Mouse (Mus musculus): ENCODE results near the gene D030056L22Rik. TPM values are rescaled to one million over a fixed set of nuclear protein-coding genes. Genes with fewer than 3 reads are reported as not detected.
A peak's percentile ranks its signal among the peaks of the same experiment; 100 is the strongest.

D030056L22Rik gene
- polyA plus RNA-seq, 1 experiment from 2014 or later = 53.6 TPM

DNA sequence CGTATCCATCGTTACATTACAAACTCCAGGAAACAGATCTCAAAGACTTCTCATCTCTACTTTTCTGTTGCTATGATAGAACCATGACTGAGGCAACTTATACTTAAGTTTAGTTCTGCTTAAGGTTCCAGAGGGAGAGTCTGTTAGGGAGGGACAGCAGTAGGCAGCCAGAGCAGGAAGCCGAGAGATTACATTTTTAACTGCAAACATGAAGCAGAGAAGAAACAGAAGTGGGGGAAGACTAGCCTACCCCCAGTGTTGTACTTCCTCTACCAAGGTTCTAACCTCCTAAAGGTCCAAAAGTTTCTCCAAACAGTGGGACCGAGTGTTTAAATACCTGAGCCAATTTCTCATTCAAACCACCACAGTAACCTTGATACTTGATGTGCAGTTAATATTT, 22.9 kb downstream of the D030056L22Rik start:
- H3K9me3 ChIP-seq (replicated peaks) = no peaks in the 10 kb centered on the region
- no peak overlapping the region for H3K9ac ChIP-seq (replicated peaks)
- H3K36me3 ChIP-seq = no peaks in the 10 kb centered on the region
- no peak overlapping the region for H3K4me2 ChIP-seq
- no peaks in the 10 kb centered on the region for H3K4me1 ChIP-seq
- H3K27ac ChIP-seq (replicated peaks) = no peak overlapping the region
- H3K27me3 ChIP-seq (replicated peaks) = no peaks in the 10 kb centered on the region
- WGBS = 93% methylated on average over 4 of the region's 4 CpGs
- no peak overlapping the region for H3K4me3 ChIP-seq (replicated peaks)
- no peak for ATAC-seq (ENCODE audit: low FRiP score)

DNA sequence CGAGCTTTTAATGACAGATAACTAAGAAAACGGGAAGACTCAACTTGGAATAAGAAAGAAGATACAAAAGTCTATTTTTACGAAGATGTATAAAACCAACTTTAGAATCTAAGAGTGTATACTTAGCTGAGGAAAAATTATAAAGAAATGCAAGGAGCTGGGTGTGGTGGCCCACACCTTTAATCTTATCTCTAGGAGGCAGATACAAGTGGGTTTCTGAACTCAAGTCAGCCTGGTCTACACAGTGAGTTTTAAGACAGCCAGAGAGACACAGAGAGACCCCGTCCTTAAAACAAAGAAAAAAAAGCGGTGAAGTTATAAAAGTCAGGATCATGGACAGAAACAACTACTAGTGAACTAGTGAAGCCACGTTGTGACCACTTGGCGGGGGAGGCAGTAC, 26.2 kb downstream of the D030056L22Rik start:
- no peaks in the 10 kb centered on the region for H3K4me1 ChIP-seq
- no peaks in the 10 kb centered on the region for H3K36me3 ChIP-seq
- no peak overlapping the region for H3K9ac ChIP-seq (replicated peaks)
- H3K9me3 ChIP-seq (replicated peaks) = no peaks in the 10 kb centered on the region
- 84% methylated on average over 7 of the region's 7 CpGs for WGBS
- H3K4me2 ChIP-seq = no peak overlapping the region
- ATAC-seq (ENCODE audit: low FRiP score) = no peak
- H3K27me3 ChIP-seq (replicated peaks) = no peaks in the 10 kb centered on the region
- H3K4me3 ChIP-seq (replicated peaks) = no peak overlapping the region
- no peak overlapping the region for H3K27ac ChIP-seq (replicated peaks)

DNA sequence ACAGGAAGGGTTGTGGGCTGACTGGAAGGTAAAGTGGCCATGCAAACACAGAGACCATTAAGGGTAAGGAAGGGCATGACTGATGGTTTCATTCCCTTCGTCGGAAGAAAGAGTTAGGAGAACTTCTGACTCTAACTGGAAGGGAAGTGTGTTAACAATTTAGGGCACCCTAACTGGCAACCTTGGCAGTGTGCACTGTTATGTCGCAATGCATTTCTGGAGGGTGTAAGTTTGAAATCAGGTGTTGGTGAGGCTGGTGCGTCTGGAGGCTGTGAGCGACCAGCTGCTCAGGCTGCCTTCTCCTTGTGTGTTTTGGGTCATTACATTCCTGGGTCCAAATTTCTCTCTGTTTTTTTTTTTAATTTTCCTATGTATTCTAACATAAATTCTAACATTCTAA, 31.0 kb downstream of the D030056L22Rik start:
- H3K27me3 ChIP-seq (replicated peaks) = no peaks in the 10 kb centered on the region
- no peaks in the 10 kb centered on the region for H3K36me3 ChIP-seq
- no peak overlapping the region for H3K4me3 ChIP-seq (replicated peaks)
- H3K9me3 ChIP-seq (replicated peaks) = no peaks in the 10 kb centered on the region
- ATAC-seq (ENCODE audit: low FRiP score) = no peak
- H3K4me1 ChIP-seq = no peaks in the 10 kb centered on the region
- 87% methylated on average over 5 of the region's 5 CpGs for WGBS
- no peak overlapping the region for H3K4me2 ChIP-seq
- H3K27ac ChIP-seq (replicated peaks) = no peak overlapping the region
- no peak overlapping the region for H3K9ac ChIP-seq (replicated peaks)

DNA sequence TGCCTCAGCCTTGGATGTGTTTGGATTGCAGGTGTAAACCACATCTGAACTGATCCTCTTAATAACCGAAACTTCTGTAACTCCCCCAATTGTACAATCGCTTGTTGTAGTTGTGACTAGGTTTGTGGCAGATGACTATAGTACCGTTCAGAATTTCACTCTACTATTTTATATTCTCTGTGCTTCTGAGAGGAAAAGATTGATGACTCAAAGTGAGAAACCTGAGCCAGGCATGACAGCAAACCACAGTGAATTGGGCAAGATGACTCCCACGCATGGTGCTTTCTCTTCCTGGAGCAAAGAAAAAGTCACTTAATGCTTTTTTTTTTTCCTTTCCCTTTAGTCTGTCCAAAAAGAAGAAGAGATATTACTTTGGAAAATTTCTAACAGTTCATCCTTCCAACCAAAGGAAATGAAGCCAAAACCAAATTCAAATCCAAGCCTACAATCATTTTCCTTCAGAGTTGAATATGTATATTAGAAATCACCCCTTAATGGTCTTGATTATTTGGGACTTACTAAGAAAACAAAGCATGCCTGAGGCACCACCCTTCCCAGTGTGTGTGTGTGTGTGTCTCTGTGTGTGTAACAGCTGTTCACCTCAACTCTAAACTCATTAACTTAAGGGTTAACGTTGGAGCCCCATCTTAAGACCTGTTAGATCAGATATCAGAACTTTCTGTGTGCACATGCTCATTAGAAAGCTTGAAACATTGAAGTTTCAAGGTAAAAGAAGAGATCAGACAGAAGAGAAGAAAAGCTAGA, 33.8 kb downstream of the D030056L22Rik start:
- Histone ChIP-seq H3K9me3 (replicated peaks) (no peaks in the 10 kb centered on the region), H3K4me1 (peaks cover 9% of the 10 kb centered on the region), H3K27ac (replicated peaks) (no peak overlapping the region), H3K9ac (replicated peaks) (no peak overlapping the region), H3K36me3 (no peaks in the 10 kb centered on the region), H3K4me2 (no peak overlapping the region), H3K4me3 (replicated peaks) (no peak overlapping the region), H3K27me3 (replicated peaks) (peaks cover 14% of the 10 kb centered on the region; the same call in 1 of the 2 replicates)
- ATAC-seq (ENCODE audit: low FRiP score) = no peak
- WGBS = 93% methylated on average over 5 of the region's 5 CpGs

DNA sequence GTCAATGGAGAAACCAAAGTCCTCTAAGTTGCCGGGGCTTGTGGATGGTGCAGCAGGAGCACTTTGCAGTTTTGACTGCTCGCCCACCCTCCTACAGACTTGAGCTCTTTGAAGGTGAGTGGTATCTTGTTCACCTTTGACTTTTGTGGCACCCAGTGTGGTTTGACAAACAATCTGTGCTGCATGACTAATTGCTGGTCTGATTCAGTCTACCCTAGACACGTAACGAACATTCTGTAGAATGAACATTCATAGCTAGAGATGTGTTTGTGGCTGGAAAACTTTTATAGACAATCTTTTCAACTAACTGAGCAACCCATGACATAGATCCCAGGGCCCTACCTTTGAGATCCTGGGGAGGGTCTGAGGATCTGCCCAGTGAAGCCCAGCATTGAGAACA, 34.4 kb downstream of the D030056L22Rik start:
- H3K4me1 ChIP-seq = peaks cover 9% of the 10 kb centered on the region
- no peak overlapping the region for H3K4me2 ChIP-seq
- H3K36me3 ChIP-seq = no peaks in the 10 kb centered on the region
- peaks cover 14% of the 10 kb centered on the region; the same call in 1 of the 2 replicates for H3K27me3 ChIP-seq (replicated peaks)
- 95% methylated on average over 4 of the region's 4 CpGs for WGBS
- no peak overlapping the region for H3K9ac ChIP-seq (replicated peaks)
- H3K9me3 ChIP-seq (replicated peaks) = no peaks in the 10 kb centered on the region
- ATAC-seq (ENCODE audit: low FRiP score) = no peak
- H3K27ac ChIP-seq (replicated peaks) = no peak overlapping the region
- no peak overlapping the region for H3K4me3 ChIP-seq (replicated peaks)

DNA sequence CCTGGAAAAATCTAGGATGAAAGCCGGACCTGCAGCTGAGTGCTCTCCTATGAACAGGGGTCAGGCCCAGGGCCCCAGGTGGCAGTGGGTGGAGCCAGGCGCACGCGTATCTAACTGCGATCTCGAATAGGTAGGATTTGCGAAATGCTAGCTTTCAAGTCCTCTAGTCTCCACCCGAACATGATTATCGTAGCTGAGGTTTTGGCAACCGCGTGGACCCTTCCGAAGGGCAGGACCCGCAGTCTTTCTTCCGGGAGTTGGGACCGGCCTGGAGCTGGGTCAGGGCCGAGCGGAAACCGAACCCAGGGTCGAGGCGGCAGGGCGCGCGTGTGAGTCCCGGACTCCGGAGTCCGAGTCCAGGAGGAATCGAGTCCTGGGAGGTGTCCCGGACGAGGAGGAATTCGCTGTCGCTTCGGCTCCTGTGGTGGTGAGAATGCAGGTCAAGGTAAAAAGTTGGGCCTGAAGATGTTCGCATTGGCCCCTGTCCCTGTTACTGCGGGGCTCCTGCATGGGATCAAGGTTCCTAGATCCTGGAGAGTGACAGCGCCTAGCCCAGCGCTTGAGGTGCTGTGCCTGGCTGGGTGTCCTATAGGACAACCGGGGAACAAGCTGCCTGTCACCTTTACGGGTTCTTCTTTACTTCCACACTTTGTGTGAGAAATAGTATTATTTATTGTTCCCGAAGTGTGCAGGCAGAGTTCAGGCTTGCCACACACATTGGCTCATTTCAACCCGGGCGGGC, 36.8 kb downstream of the D030056L22Rik start, which contains the start of gene Trpm6:
Gene Trpm6 (plus strand): TSS at position 386 of the 742 bp plus-strand sequence.
- Histone ChIP-seq H3K27ac (replicated peaks) (no peak within 1 kb of the TSS), H3K36me3 (no peaks in the 10 kb centered on the region), H3K4me2 (peak within 1 kb of the TSS; percentile 60), H3K27me3 (replicated peaks) (peaks cover 14% of the 10 kb centered on the region; the same call in 1 of the 2 replicates), H3K4me3 (replicated peaks) (peak within 1 kb of the TSS; percentile 38), H3K4me1 (peaks cover 9% of the 10 kb centered on the region), H3K9me3 (replicated peaks) (no peaks in the 10 kb centered on the region), H3K9ac (replicated peaks) (peak within 1 kb of the TSS; percentile 5; the same call in 1 of the 2 replicates)
- WGBS = 8% methylated on average over 41 of the region's 41 CpGs
- no peak for ATAC-seq (ENCODE audit: low FRiP score)

DNA sequence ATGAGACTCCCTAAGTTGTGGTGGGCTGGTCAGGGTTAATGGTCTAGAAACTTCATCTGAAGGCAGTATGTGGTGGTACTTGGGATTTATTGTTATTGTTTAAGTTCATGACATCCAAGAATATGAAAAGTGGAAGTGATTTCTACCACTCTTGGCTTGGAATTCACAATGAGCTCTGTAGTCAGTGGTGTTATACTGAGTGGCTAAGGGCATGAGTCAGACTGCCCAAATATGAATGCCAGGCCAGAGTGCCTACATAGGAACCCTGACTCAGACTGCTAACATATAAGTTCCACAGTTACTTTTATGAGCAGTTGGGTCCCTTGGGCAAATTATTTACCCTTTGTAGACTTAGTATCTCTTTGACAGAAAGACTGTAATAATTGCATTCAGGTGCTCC, 44.2 kb downstream of the D030056L22Rik start:
- Histone ChIP-seq H3K27me3 (replicated peaks) (no peaks in the 10 kb centered on the region), H3K9ac (replicated peaks) (no peak overlapping the region), H3K4me3 (replicated peaks) (no peak overlapping the region), H3K4me1 (no peaks in the 10 kb centered on the region), H3K9me3 (replicated peaks) (no peaks in the 10 kb centered on the region), H3K4me2 (no peak overlapping the region), H3K27ac (replicated peaks) (no peak overlapping the region), H3K36me3 (no peaks in the 10 kb centered on the region)
- ATAC-seq (ENCODE audit: low FRiP score) = no peak

DNA sequence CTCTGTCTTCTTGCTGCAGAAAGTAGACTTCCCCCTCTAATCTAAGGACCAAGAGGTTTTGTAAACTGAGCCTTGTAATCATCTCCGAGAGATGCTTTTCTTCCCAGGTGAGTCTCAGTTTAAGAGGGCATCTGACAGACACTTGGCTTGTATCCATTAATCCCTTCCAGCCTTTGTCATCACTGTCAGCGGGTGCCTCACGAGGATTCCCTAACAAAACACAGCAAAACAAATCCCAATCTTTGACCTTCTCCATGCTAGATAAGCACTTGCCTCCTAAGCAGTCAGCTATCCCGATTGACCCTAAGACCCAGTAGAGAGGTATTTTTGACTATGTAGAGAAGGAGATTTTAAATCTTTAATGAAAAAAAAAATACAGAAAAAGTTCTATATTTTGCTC, 44.7 kb downstream of the D030056L22Rik start:
- WGBS = 77% methylated on average over 4 of the region's 4 CpGs
- no peak overlapping the region for H3K9ac ChIP-seq (replicated peaks)
- H3K9me3 ChIP-seq (replicated peaks) = no peaks in the 10 kb centered on the region
- no peaks in the 10 kb centered on the region for H3K27me3 ChIP-seq (replicated peaks)
- no peak overlapping the region for H3K4me3 ChIP-seq (replicated peaks)
- no peaks in the 10 kb centered on the region for H3K4me1 ChIP-seq
- H3K27ac ChIP-seq (replicated peaks) = no peak overlapping the region
- no peak overlapping the region for H3K4me2 ChIP-seq
- no peaks in the 10 kb centered on the region for H3K36me3 ChIP-seq
- ATAC-seq (ENCODE audit: low FRiP score) = no peak

DNA sequence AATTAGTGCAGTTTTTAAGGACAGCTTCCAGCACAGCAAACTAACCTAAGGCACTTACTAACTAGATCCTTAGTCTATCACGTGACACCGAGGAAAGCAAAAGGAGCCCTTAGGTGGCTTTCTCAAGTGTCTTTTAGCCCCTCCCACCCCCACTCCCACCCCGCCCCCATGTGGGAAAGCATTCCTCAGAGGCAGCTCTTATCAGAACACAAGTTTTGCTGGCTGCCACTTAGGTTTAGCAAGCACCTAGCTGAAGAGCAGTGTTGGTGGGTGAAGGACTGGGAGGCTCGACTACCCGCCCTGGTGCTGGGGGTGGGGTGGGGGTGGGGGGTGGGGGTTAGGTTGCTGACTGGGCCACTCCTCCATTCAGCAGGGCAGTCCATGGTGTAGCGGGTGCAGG, 45.3 kb downstream of the D030056L22Rik start:
- H3K9ac ChIP-seq (replicated peaks) = no peak overlapping the region
- H3K4me2 ChIP-seq = no peak overlapping the region
- no peak overlapping the region for H3K4me3 ChIP-seq (replicated peaks)
- H3K36me3 ChIP-seq = no peaks in the 10 kb centered on the region
- no peak for ATAC-seq (ENCODE audit: low FRiP score)
- H3K9me3 ChIP-seq (replicated peaks) = no peaks in the 10 kb centered on the region
- H3K27me3 ChIP-seq (replicated peaks) = no peaks in the 10 kb centered on the region
- WGBS = 55% methylated on average over 6 of the region's 6 CpGs
- no peaks in the 10 kb centered on the region for H3K4me1 ChIP-seq
- no peak overlapping the region for H3K27ac ChIP-seq (replicated peaks)

DNA sequence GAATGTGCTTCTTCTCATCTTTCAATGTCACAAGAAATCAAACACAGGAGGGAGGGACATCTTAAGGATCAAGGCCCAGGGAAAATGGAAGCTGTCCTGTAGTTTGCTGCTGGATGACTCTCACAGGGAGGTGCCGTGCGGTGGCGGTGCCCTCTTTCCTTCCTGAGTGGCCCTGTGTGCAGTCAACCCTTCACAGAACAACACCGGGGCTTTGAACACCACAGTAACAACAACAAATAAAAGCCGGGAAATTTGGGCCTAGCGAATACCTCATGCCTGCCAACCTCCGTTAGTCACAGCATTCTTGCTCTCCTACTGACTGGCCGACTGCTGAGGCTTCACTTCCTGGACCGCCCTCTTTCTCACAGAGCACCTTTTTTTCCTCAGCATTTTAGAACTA, 45.9 kb downstream of the D030056L22Rik start:
- WGBS = 52% methylated on average over 9 of the region's 9 CpGs

DNA sequence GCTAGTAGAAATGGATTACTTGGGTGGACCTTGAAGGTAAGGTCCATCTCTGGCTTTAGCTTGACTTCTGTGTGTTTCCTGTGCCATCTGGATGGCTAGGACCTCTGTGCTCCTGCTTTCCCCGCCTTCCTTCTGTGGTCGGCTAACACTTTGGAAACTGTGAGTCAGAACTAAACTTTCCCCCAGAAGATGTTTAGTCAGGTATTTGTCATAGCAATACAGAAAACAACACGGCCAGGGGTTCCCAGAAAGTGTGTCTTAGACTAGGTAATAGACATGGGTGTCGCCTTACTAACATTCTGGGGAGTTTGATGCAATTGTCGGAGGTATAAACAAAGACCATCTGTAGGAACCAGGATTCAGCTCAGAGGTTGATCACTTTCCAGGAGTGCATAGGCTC, 53.4 kb downstream of the D030056L22Rik start:
- H3K27ac ChIP-seq (replicated peaks) = no peak overlapping the region
- no peaks in the 10 kb centered on the region for H3K36me3 ChIP-seq
- ATAC-seq (ENCODE audit: low FRiP score) = no peak
- no peaks in the 10 kb centered on the region for H3K4me1 ChIP-seq
- no peak overlapping the region for H3K9ac ChIP-seq (replicated peaks)
- no peak overlapping the region for H3K4me2 ChIP-seq
- no peaks in the 10 kb centered on the region for H3K9me3 ChIP-seq (replicated peaks)
- H3K4me3 ChIP-seq (replicated peaks) = no peak overlapping the region
- H3K27me3 ChIP-seq (replicated peaks) = no peaks in the 10 kb centered on the region
- WGBS = 86% methylated on average over 5 of the region's 5 CpGs

More for the DNA sequence above, 45.9 kb downstream of the D030056L22Rik start:
- Histone ChIP-seq H3K9ac (replicated peaks) (no peak overlapping the region), H3K4me1 (no peaks in the 10 kb centered on the region), H3K36me3 (no peaks in the 10 kb centered on the region), H3K4me2 (no peak overlapping the region), H3K9me3 (replicated peaks) (no peaks in the 10 kb centered on the region), H3K27me3 (replicated peaks) (no peaks in the 10 kb centered on the region), H3K4me3 (replicated peaks) (no peak overlapping the region), H3K27ac (replicated peaks) (no peak overlapping the region)
- no peak for ATAC-seq (ENCODE audit: low FRiP score)

Data from neural tube, embryonic 15.5 days (tissue).